Mouse (Mus musculus): ENCODE results near the gene Pde4a. TPM values are rescaled to one million over a fixed set of nuclear protein-coding genes. Genes with fewer than 3 reads are reported as not detected.

Gene Pde4a
- polyA plus RNA-seq, 1 experiment from 2014 or later: 23.7 TPM

DNA sequence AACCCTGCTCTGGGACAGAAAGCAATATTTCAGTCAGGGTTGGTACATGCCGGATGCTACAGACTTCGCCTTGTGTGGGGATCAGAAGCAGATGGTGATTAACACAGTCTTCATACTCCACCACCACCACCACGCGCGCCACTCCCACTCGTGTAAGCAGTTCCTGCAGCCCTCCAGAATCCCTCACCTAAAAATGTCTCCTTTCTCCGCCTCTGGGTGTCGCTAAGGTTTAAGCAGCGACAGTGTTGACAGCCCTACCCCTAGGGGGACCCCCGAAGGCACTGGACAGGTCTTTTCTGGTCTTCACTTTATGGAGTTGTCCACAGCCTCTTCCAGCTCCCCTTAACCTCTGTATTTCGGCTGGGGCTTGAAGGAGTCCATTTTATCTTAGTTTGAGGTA lies 12.8 kb upstream of the Pde4a start:
- H3K9me3 ChIP-seq: no peaks in the 10 kb centered on the region
- no peaks in the 10 kb centered on the region for H3K36me3 ChIP-seq
- H3K27me3 ChIP-seq: peaks cover 6% of the 10 kb centered on the region; the same call in 1 of the 2 replicates
- no peak for ATAC-seq (replicated peaks)
- H3K9ac ChIP-seq (replicated peaks): no peak overlapping the region
- H3K4me3 ChIP-seq: no peak overlapping the region
- peaks cover 30% of the 10 kb centered on the region for H3K4me1 ChIP-seq
- WGBS: under 1% methylated on average over 11 of the region's 11 CpGs
- H3K4me2 ChIP-seq (replicated peaks): peak overlapping the region; percentile 38
- H3K27ac ChIP-seq (replicated peaks): no peak overlapping the region

DNA sequence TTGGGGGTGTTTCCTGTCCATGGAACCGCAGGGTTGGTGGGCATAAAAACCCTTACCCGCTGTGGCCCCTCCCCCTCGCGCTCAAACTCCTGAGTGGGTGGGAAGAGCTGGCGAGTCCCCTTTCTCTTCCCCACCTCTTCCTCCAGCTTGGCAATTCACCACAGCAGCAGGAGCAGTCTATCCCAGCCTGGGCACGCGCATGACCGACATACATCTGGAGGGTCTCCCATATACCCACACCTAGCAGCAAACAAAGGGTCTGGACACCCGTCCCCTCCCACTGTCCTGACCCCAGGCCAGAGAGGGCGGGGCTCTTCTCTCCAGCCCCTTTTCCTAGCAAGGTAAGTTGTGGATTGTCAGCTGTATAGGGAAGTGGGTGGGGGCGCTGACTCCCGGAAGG lies 12.2 kb upstream of the Pde4a start:
- H3K4me2 ChIP-seq (replicated peaks): peak overlapping the region; percentile 38
- H3K4me1 ChIP-seq: peaks cover 24% of the 10 kb centered on the region
- H3K27ac ChIP-seq (replicated peaks): no peak overlapping the region
- H3K9ac ChIP-seq (replicated peaks): no peak overlapping the region
- no peak for ATAC-seq (replicated peaks)
- 4% methylated on average over 12 of the region's 12 CpGs for WGBS
- H3K27me3 ChIP-seq: peaks cover 6% of the 10 kb centered on the region; the same call in 1 of the 2 replicates
- no peaks in the 10 kb centered on the region for H3K9me3 ChIP-seq
- peak overlapping the region; percentile 14; the same call in 1 of the 2 replicates for H3K4me3 ChIP-seq
- no peaks in the 10 kb centered on the region for H3K36me3 ChIP-seq

DNA sequence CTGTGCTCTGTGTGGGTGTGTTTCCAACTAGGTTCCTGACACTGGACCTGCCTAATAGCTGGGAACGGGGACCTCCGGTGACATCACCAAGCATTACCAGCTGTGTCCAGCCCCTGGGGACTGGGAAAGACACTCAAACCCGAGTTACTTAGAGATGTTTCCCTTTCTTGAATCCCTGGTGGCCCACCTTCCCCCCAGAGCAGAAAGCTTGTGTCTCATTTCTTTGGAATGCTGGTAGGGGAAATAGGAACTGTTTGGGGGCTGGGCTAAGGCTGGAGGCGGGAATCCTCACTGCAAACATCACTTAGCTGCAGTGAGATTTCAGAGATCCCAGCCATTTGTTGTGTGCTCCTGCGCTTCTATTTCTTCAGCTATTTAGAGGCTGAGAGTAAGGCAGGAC lies 11.7 kb upstream of the Pde4a start:
- Histone ChIP-seq H3K36me3 (no peaks in the 10 kb centered on the region), H3K4me2 (replicated peaks) (peak overlapping the region; percentile 38), H3K27ac (replicated peaks) (no peak overlapping the region), H3K4me1 (peaks cover 19% of the 10 kb centered on the region), H3K27me3 (peaks cover 6% of the 10 kb centered on the region; the same call in 1 of the 2 replicates), H3K9ac (replicated peaks) (no peak overlapping the region), H3K4me3 (no peak overlapping the region), H3K9me3 (no peaks in the 10 kb centered on the region)
- ATAC-seq (replicated peaks): no peak
- 23% methylated on average over 5 of the region's 5 CpGs for WGBS

DNA sequence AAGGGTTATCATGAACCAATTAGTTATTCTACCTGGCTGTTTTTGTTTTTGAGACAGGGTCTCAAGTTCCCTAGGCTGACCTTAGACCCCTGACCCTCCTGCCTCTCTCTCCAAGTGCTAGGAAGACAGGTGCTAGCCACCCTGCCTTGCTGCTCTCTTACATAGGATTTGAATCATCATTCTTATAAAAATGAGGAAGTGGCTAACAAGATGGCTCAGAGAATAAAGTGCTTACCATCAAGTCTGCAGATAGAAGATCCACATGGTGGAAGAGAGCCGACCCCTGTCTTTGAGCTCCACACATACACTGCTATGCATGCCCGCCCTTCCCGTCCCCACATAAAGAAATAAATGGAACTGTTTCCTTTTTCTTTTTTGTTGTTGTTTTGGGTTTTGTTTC lies 10.7 kb upstream of the Pde4a start:
- no peak for ATAC-seq (replicated peaks)
- Histone ChIP-seq H3K36me3 (no peaks in the 10 kb centered on the region), H3K9ac (replicated peaks) (no peak overlapping the region), H3K27ac (replicated peaks) (no peak overlapping the region), H3K27me3 (peaks cover 6% of the 10 kb centered on the region; the same call in 1 of the 2 replicates), H3K4me1 (peaks cover 14% of the 10 kb centered on the region), H3K4me2 (replicated peaks) (no peak overlapping the region), H3K4me3 (no peak overlapping the region), H3K9me3 (no peaks in the 10 kb centered on the region)
- WGBS: 84% methylated on average over 3 of the region's 3 CpGs

DNA sequence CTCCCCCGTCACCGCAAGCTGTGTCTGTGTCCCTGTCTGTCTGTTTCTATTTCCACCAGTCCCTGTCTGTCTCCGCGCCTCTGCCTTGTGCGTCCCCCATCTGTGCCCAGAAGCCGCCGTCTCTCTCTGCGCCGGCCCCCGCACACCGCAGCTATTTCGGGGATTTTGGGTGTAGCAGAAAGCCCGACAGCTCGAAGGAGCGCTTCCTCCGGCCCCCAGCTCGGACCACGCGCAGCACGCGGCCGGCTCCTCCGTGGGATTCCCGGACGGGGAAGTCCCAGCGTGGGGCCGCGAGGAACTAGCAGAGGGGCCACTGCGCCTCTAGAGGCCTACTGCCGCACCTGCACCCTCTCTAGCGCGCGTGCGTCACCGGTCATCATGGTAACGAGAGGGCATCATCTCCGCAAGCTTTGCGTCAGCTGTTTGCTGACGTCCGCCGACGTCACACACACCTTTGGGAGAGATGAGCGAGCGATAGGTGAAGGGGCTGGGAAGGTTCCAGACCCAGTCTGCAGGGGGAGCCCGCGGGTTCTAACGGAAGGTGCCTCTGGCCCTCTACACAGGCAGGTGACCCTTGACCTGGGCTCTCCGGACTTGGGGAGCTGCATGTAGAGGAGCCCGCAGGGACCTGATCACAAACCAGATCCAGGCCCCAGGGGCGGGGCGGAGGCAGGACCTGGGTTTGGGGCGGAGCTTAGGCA lies 4.2 kb upstream of the Pde4a start:
- WGBS: 1% methylated on average over 52 of the region's 52 CpGs
- Histone ChIP-seq H3K27ac (replicated peaks) (no peak overlapping the region; the same call in none of the 2 replicates), H3K4me2 (replicated peaks) (peak overlapping the region; percentile 72), H3K4me3 (peak overlapping the region; percentile 57), H3K27me3 (peaks cover 43% of the 10 kb centered on the region), H3K9me3 (no peaks in the 10 kb centered on the region), H3K36me3 (no peaks in the 10 kb centered on the region), H3K9ac (replicated peaks) (peak overlapping the region; percentile 62), H3K4me1 (peaks cover 25% of the 10 kb centered on the region)
- peak; percentile 64 for ATAC-seq (replicated peaks)

DNA sequence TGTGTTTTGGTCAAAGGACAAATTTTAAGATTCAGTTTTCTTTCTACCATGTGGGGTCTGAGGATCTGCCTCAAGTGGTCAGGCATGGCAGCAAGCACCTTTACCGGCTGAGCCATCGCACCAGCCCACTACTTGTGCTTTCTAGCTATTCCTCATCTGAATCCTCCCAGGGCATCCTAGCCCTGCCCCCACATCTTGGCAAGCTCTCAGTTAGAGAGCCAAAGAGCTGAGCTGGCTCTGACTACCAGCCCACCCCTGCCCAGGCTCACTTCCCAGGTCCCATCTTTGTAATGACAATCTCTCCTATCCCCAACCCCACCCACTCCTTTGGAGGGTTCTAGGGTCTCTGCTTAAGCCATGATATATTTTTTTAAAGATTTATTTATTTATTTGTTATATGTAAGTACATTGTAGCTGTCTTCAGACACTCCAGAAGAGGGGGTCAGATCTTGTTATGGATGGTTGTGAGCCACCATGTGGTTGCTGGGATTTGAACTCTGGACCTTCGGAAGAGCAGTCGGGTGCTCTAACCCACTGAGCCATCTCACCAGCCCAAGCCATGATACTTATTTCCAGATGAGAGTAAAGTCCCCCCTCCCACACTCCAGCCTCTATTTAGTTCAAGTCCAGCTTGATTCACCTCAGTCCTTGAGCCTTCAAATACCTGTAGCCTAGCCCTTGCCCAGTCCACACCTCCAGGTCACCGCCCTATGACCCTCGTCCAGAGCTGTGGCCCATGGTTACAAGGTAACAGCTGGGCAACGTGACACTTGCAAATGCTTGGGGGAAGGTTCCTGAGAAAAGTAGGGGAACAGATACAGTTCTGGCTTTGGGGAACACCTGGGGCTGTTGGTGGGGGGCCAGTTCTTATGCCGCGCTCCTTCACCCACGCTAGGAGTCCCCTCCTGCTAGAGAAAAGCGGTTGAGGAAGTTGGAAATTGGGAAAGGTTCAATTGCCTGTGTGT lies 2.1 kb upstream of the Pde4a start:
- H3K4me2 ChIP-seq (replicated peaks): no peak overlapping the region
- no peak overlapping the region for H3K9ac ChIP-seq (replicated peaks)
- H3K27ac ChIP-seq (replicated peaks): no peak overlapping the region
- peaks cover 55% of the 10 kb centered on the region for H3K27me3 ChIP-seq
- H3K36me3 ChIP-seq: no peaks in the 10 kb centered on the region
- no peaks in the 10 kb centered on the region for H3K9me3 ChIP-seq
- H3K4me1 ChIP-seq: peaks cover 36% of the 10 kb centered on the region
- WGBS: 31% methylated on average over 11 of the region's 11 CpGs
- 0 out of 2 replicates have a peak overlapping the region, but pooled peaks have one; percentile 51 for H3K4me3 ChIP-seq
- no peak for ATAC-seq (replicated peaks)

DNA sequence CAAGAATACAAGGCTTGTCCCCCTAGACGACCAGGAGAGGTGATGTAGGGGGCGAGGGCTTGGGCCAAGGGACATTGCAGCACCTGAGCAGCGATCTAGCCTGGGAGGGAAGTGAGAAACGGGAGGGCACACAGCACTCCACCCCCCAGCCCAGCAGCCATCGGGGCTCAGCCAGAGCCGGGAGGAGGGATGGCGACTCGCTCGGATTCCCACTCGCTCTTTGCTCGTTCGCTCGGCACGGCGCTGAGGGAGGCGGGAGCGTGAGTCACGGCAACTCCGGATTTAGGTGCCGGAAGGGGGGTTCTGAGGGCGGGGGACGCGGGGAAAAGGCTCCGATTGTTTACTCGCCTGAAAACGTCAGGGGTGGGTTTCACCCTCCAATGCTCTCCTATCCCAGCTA lies 1.4 kb upstream of the Pde4a start:
- 1% methylated on average over 26 of the region's 26 CpGs for WGBS
- Histone ChIP-seq H3K27ac (replicated peaks) (no peak overlapping the region), H3K4me1 (peaks cover 41% of the 10 kb centered on the region), H3K4me2 (replicated peaks) (peak overlapping the region; percentile 71), H3K27me3 (peaks cover 55% of the 10 kb centered on the region), H3K9ac (replicated peaks) (no peak overlapping the region), H3K36me3 (no peaks in the 10 kb centered on the region), H3K9me3 (no peaks in the 10 kb centered on the region), H3K4me3 (peak overlapping the region; percentile 51)
- ATAC-seq (replicated peaks): no peak

DNA sequence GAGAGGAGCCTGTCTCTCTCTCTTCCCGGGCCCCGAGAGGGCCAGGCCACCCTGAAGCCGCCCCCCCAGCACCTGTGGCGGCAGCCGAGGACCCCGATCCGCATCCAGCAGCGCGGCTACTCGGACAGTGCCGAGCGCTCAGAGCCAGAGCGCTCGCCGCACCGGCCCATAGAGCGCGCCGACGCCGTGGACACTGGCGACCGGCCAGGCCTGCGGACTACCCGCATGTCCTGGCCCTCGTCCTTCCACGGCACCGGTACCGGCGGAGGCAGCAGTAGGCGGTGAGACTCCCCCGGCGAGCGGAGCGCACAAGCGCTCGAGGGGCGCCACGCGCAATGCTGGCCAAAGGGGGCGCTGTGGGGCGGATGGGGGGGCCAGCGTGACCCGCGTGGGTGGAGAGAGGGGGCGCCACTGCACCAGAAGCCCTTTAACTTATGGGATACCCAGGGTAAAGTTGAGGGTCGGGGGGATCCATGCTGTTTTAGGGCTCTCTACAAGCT lies 488 bp downstream of the Pde4a start:
- H3K27me3 ChIP-seq: peaks cover 58% of the 10 kb centered on the region

DNA sequence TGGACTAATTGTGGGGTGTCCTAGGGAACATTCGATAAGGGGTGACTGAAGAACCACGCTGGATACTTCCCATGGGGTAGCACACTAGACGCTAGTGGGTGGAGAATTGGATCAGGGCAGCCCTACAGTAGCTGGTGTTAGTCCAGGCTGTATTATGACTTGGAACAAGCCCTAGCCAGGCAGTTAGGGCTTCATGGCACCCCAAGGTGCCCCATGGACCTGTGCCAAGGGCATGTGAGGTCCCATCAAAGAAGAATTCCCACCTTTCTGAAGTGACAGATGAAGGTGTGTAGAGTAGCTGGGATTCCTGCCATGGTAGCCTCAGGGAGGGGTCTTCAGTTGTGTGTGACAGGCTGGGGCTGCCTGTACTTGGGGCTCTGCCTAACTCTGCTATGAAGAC lies 1.0 kb downstream of the Pde4a start:
- H3K4me1 ChIP-seq: peaks cover 40% of the 10 kb centered on the region
- peak overlapping the region; percentile 51 for H3K4me3 ChIP-seq
- no peaks in the 10 kb centered on the region for H3K9me3 ChIP-seq
- H3K27me3 ChIP-seq: peaks cover 58% of the 10 kb centered on the region
- ATAC-seq (replicated peaks): no peak
- H3K9ac ChIP-seq (replicated peaks): no peak overlapping the region
- WGBS: 28% methylated on average over 3 of the region's 3 CpGs
- peak overlapping the region; percentile 71 for H3K4me2 ChIP-seq (replicated peaks)
- no peak overlapping the region for H3K27ac ChIP-seq (replicated peaks)
- no peaks in the 10 kb centered on the region for H3K36me3 ChIP-seq

More for the DNA sequence above, 488 bp downstream of the Pde4a start:
- Histone ChIP-seq H3K4me1 (peaks cover 41% of the 10 kb centered on the region), H3K27ac (replicated peaks) (no peak overlapping the region), H3K4me3 (peak overlapping the region; percentile 51), H3K9me3 (no peaks in the 10 kb centered on the region), H3K4me2 (replicated peaks) (peak overlapping the region; percentile 71), H3K36me3 (no peaks in the 10 kb centered on the region), H3K9ac (replicated peaks) (peak overlapping the region; percentile 49)
- WGBS: 1% methylated on average over 46 of the region's 47 CpGs
- ATAC-seq (replicated peaks): no peak

DNA sequence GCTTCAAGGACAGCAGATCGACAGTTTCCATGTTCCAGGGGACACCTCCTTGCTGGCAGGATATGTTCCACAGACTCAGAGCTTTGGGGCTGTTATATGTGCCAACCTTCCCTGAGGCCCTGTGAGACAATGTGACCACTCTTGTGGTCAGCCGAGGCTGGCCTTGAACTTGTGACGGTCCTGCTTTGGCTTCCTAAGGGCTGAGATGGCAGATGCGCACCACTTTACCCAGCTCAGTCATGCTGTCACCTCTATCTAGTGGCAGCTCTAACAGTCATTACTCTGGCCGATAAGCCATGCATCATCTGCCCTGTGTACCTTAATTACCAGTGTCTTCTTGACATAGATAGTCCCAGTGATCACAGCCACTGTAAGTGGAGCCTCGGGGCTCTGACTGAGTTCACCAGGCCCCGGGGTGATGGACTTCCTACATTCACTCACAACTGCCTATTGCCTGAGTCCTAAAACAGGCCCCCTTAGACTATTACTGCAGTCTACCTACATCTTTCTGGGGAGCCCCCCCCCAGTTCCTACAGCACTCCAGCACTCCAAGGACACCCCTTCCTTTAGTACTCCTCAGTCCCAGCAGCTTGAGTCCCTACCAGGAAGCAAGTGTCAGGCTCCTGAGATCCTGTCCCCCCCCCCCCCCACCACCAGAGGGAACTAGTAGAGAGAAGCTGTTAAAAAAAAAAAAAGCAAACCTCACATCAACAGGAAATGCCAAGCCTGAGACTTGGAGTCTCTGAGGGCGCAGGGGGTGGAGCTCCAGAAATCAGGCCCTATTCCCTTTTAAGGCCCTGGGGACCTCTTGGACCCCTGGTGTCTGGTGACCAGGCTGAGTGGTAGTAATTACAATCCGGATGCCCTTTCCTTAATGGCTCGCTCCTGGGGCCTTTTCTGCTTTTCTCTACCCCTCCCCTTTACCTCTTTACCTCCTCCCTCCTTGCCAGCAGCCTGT lies 1.9 kb downstream of the Pde4a start:
- ATAC-seq (replicated peaks): no peak
- no peak overlapping the region for H3K9ac ChIP-seq (replicated peaks)
- peaks cover 53% of the 10 kb centered on the region for H3K27me3 ChIP-seq
- H3K9me3 ChIP-seq: no peaks in the 10 kb centered on the region
- H3K4me1 ChIP-seq: peaks cover 38% of the 10 kb centered on the region
- no peak overlapping the region for H3K4me3 ChIP-seq
- H3K4me2 ChIP-seq (replicated peaks): no peak overlapping the region
- WGBS: 72% methylated on average over 10 of the region's 10 CpGs
- no peaks in the 10 kb centered on the region for H3K36me3 ChIP-seq
- H3K27ac ChIP-seq (replicated peaks): no peak overlapping the region

All from forebrain, embryonic 15.5 days (tissue).